Mouse (Mus musculus): ENCODE results near the gene Kcna7.

Kcna7 gene

DNA sequence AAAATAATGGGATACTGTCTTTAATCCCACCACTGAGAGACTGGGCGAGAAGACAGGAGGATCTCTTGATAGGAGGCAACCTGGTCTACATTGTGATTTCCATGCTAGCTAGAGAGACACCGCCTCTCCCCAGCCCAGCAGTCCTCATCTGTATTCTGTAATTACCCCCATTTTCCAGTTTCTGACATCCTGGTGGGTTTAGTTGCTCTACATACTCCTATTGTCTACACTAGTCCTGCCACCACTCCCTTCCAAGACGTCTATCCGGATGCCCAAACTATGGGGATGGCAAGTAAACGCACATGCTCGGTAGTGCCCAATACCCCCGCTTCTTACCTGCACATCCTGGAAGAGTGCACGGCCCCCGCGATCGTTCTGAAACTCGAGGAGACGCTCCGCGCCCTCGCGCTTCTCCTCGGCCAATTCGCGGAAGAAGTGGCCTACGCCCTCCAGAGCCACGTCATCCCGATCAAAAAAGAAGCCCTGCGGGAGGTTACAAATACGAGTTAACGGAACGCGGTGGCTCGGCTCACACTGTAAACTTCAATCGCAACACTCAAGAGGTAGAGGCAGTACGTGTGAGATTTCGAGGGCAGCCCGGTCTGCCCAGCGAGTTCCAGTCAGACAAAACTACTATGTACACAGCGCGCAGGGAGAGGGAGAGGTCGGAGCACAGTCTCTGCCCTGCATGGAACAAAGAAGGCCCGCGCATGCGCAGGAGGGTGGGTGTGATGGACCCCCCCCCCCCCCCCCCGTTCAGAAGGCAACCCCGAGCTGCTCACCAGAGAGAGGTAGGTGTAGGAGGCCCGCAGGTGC, 53.5 kb downstream of the Kcna7 start:
- DNase-seq (ENCODE audit: low spot score in 2 of 2): peak; percentile 78 to 90
